Mouse (Mus musculus): ENCODE measurements around the gene Hcar2. TPM values are rescaled to one million over a fixed set of nuclear protein-coding genes. Genes with fewer than 3 reads are reported as not detected.

The Hcar2 gene
- polyA plus RNA-seq (2021): not detected

DNA sequence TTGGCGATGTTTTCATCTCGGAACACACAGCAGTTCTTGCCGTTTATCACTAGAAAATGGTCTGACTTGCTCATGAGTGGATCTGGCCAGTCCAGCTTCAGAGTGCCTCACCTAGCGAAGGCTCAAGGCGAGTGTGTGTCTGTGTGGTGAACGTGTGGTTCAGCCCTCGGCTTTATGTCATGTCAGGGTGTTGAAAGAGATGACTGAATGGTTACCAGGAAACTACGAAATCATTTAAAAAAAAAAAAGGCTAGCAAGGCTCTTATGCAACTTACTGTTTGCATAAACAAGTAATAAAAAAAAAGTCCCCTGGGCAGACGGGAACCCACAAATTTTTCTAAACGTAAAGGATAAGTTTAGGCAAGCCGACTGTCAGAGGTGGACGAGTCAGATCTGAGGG is at the start of gene Hcar2:
Gene Hcar2 (minus strand): TSS at position 135 of the 400 bp plus-strand sequence.
- DNase-seq (ENCODE audit: low read depth, low spot score) (peak; percentile 4), ATAC-seq (no peak)
- no peak for TF ChIP-seq CTCF (IDR thresholded peaks at IDR 0.05)
- CTCF ChIA-PET: no interaction called here
- POLR2A ChIA-PET: no interaction called here
- in situ Hi-C loops (cut with MboI; ENCODE audit: low pct_unique_long_range_greater_than_20kb): no loop called here
- H3K27me3 ChIP-seq: no peaks in the 10 kb centered on the region

DNA sequence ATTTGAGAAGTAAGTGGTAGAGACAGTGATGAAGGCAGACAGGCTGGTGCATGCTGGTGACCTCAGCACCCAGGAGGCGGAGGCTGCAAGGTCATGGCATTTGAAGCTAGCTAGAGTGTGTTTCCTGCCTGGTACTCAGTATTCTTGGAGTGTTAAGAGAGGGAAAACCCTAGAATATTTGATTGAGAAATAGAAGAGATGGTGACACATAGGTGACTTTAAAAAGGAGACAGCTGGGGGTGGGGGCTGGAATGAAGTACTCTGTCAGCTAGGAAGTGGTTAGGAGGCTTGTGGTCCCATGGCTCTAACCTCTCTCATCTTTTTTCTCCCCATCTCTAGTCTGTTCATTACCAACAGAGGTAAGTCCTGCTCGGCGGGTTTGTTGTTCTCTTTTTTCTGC is 49.6 kb upstream of the Hcar2 start:
- ChIA-PET POLR2A (no interaction called here), CTCF (interaction anchor here (1.4 to 1.8 kb wide), 3 partner anchors 8 to 13 kb away, joined by 3 to 6 read pairs (median 4); partner anchors contain the start of gene Gm43518)
- no peak for TF ChIP-seq CTCF (IDR thresholded peaks at IDR 0.05)
- no peaks in the 10 kb centered on the region for H3K27me3 ChIP-seq
- in situ Hi-C loops (cut with MboI; ENCODE audit: low pct_unique_long_range_greater_than_20kb): loop anchor here (5.0 kb wide), 1 partner anchor 288 kb away; no protein-coding TSS in a partner anchor
- no peak for ATAC-seq
- DNase-seq (ENCODE audit: low read depth, low spot score): no peak

- in situ Hi-C loops (cut with MboI; ENCODE audit: low pct_unique_long_range_greater_than_20kb): loop anchor here (5.0 kb wide), 1 partner anchor 90 kb away; no protein-coding TSS in a partner anchor
- DNase-seq (ENCODE audit: low read depth, low spot score): no peak
- POLR2A ChIA-PET: interaction anchor here (0.5 kb wide), 1 partner anchor 15 kb away, joined by 3 read pairs; no protein-coding TSS in a partner anchor
- H3K27me3 ChIP-seq: no peaks in the 10 kb centered on the region
- TF ChIP-seq CTCF (IDR thresholded peaks at IDR 0.05): no peak
- CTCF ChIA-PET: interaction anchor here (0.7 to 1.7 kb wide), 3 partner anchors 12 to 87 kb away, joined by 3 to 7 read pairs (median 3); no protein-coding TSS in a partner anchor
- ATAC-seq: no peak
Measured at GRCm38 (mm10) chr5:123907631-123907977, 42.3 kb upstream of the Hcar2 start.

GRCm38 (mm10) chr5:123906976-123907630 is 41.8 kb upstream of the Hcar2 start, which contains the start of gene Denr:
TSS of gene Denr (plus strand) at chr5:123907175.
- ChIA-PET CTCF (interaction anchor here (0.7 to 1.7 kb wide), 4 partner anchors 12 to 282 kb away, joined by 3 to 7 read pairs (median 3); no protein-coding TSS in a partner anchor), POLR2A (no interaction called here)
- peak; percentile 85 for DNase-seq (ENCODE audit: low read depth, low spot score)
- peak; percentile 84 for ATAC-seq
- no peaks in the 10 kb centered on the region for H3K27me3 ChIP-seq
- in situ Hi-C loops (cut with MboI; ENCODE audit: low pct_unique_long_range_greater_than_20kb): loop anchor here (5.0 kb wide), 1 partner anchor 90 kb away; no protein-coding TSS in a partner anchor
- peak; percentile 99 for TF ChIP-seq CTCF (IDR thresholded peaks at IDR 0.05)

DNA sequence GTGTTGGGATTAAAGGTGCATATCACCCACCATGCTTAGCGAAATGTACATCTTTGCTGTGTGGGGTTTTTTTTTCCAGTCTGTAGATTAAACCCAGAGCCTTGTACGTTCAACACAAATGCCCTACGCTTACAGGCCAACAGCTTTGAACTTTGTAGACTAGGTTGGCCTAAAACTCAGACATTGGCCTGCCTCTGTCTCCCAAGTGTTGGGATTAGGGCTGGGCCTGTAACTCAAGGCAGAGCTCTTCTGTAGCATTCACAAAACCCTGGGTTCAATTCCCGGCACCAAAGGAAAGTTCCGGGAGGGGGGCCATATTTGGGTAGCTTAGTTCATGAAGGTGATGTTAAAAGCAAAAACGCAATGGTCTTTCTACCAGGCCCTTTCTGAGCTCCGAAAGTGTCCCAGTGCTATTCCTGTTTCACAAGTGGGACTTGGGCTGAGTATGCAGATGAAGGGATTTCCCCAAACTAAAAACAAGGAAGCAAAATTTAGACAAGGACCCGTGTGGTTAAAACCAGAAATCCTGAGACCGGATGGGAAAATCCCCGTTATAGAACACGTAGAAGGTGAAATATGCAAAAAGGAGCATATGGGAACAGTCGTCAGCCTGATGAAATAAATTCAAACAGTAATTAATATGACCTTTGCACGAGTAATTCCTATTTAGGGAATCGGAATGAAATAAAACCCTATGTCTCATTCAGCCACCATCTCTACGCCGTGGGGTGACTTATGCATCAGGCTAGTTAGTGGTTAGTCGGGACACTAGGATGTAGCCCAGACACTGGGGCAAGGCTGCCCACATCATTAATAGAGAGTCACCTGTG is 41.1 kb upstream of the Hcar2 start:
- POLR2A ChIA-PET: no interaction called here
- ATAC-seq: no peak
- no peaks in the 10 kb centered on the region for H3K27me3 ChIP-seq
- in situ Hi-C loops (cut with MboI; ENCODE audit: low pct_unique_long_range_greater_than_20kb): loop anchor here (5.0 kb wide), 1 partner anchor 89 kb away; no protein-coding TSS in a partner anchor
- CTCF ChIA-PET: interaction anchor here (0.6 to 1.1 kb wide), 5 partner anchors 86 to 297 kb away, joined by 3 read pairs; no protein-coding TSS in a partner anchor
- TF ChIP-seq CTCF (IDR thresholded peaks at IDR 0.05): no peak
- peak; percentile 42 for DNase-seq (ENCODE audit: low read depth, low spot score)

GRCm38 (mm10) chr5:123904059-123904672 is 38.9 kb upstream of the Hcar2 start:
- no peaks in the 10 kb centered on the region for H3K27me3 ChIP-seq
- ATAC-seq: no peak
- in situ Hi-C loops (cut with MboI; ENCODE audit: low pct_unique_long_range_greater_than_20kb): no loop called here
- no peak for DNase-seq (ENCODE audit: low read depth, low spot score)
- CTCF ChIA-PET: interaction anchor here (0.9 kb wide), 1 partner anchor 9 kb away, joined by 5 read pairs; no protein-coding TSS in a partner anchor
- TF ChIP-seq CTCF (IDR thresholded peaks at IDR 0.05): no peak
- POLR2A ChIA-PET: no interaction called here

DNA sequence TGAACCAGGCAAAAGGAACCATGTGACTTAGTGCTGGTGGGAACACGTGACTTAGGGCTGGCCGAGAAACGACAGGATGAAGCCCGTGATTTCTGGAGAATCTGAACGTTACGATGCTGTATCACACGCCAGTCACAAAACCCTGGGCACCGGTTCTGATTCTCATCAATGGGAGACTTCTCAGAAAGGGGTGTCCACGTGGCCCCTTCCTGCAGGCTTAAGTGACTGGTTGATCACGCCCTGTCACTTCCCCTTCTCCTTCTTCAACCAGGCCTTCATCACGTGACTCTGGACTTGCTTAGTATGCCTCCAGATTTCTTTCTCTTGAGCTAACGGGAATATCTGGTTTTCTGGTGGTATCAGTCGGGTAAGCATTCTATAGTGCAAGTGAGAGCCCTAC is 32.1 kb upstream of the Hcar2 start:
- in situ Hi-C loops (cut with MboI; ENCODE audit: low pct_unique_long_range_greater_than_20kb): no loop called here
- ChIA-PET POLR2A (interaction anchor here (0.6 kb wide), 1 partner anchor 20 kb away, joined by 6 read pairs; no protein-coding TSS in a partner anchor), CTCF (interaction anchor here (0.9 kb wide), 1 partner anchor 19 kb away, joined by 3 read pairs; no protein-coding TSS in a partner anchor)
- DNase-seq (ENCODE audit: low read depth, low spot score) (no peak), ATAC-seq (no peak)
- no peaks in the 10 kb centered on the region for H3K27me3 ChIP-seq
- no peak for TF ChIP-seq CTCF (IDR thresholded peaks at IDR 0.05)

GRCm38 (mm10) chr5:123896395-123896794 is 31.1 kb upstream of the Hcar2 start:
- TF ChIP-seq CTCF (IDR thresholded peaks at IDR 0.05): no peak
- no peak for DNase-seq (ENCODE audit: low read depth, low spot score)
- ChIA-PET CTCF (no interaction called here), POLR2A (no interaction called here)
- H3K27me3 ChIP-seq: no peaks in the 10 kb centered on the region
- in situ Hi-C loops (cut with MboI; ENCODE audit: low pct_unique_long_range_greater_than_20kb): no loop called here
- ATAC-seq: no peak

DNA sequence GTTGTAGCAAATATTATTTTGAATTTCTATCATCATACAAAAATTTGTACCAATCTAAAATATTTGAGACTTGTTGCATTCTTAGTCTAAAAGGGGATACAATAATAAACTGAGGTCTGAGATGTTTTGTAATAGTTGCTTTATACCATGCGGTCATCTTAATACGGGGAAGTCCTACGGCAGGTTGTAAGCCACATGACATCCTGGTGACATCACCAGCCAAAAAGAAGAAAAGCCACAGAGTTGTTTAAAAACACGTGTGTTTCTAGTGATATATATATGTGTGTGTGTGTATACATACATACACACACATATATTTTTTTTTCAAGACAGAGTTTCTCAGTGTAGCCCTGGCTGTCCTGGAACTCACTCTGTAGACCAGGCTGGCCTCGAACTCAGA is 28.2 kb upstream of the Hcar2 start:
- no peak for TF ChIP-seq CTCF (IDR thresholded peaks at IDR 0.05)
- ChIA-PET POLR2A (no interaction called here), CTCF (no interaction called here)
- ATAC-seq (no peak), DNase-seq (ENCODE audit: low read depth, low spot score) (no peak)
- H3K27me3 ChIP-seq: no peaks in the 10 kb centered on the region
- in situ Hi-C loops (cut with MboI; ENCODE audit: low pct_unique_long_range_greater_than_20kb): loop anchor here (5.0 kb wide), 1 partner anchor 56 kb away; no protein-coding TSS in a partner anchor

DNA sequence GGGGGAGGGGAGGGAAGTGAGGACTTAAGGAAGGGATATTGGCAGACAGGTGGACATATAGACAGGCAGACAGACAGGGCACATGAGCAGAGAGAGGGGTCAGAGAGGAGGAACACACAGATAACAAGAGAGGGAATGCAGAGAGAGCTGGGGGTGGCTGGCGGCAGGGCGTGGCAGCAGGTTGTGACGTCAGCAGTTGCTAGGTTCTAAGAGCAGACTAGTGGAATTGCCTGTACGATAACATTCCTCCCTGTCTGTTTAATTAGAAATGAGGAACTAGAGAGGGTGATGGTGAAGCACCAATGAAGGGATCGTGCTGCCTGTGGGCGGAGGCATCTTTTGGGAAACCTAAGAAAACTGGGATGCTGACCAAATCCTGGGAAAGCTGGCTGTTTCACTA is 26.4 kb upstream of the Hcar2 start:
- TF ChIP-seq CTCF (IDR thresholded peaks at IDR 0.05): no peak
- DNase-seq (ENCODE audit: low read depth, low spot score) (no peak), ATAC-seq (no peak)
- CTCF ChIA-PET: no interaction called here
- in situ Hi-C loops (cut with MboI; ENCODE audit: low pct_unique_long_range_greater_than_20kb): loop anchor here (5.0 kb wide), 1 partner anchor 54 kb away; no protein-coding TSS in a partner anchor
- POLR2A ChIA-PET: no interaction called here
- H3K27me3 ChIP-seq: no peaks in the 10 kb centered on the region

Measured in Patski (cell line).